Mouse (Mus musculus): ENCODE results near the gene Trcg1.

The Trcg1 gene

DNA sequence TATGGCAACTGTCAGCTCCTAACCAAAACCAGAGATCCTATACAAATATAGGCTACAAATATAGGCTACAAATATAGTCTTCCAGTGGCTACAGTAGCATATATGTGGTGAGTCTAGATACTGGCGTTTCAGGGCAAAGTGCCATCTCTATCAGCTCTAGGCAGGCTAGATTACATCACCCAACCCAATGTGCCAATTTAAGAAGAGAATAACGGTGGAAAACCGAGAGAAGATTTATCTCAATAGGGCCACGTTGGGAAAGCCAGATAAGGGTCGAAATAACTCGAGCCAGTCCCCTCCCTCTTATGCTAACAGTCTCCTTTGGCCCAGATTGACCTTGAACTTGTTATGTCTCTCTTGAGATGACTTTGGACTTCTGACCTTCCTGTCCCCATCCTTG is 3.2 kb upstream of the Trcg1 start:
- no peak for DNase-seq

DNA sequence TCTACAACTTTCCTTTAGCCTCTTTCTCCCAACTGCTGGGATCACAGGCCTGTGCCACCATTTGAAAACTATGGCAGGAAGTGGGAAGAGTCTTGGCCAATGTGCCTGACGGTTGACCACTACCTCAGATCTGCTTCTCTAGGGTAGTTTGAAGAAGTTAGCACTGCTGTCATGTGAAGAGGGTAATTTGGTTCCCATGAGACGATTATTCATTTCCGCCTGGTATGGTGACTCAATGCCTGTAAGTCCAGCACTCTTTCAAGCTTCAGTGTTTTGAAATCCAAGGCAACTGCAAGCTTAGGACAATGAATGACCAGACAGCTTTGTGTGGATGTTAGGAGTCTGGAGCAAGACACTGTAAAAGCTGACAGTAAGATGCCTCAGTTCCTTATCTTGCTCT is 2.6 kb upstream of the Trcg1 start:
- DNase-seq, result peak; percentile 87

- DNase-seq, result peak; percentile 80
These were observed 1.3 kb downstream of the Trcg1 start for GRCm38 (mm10) chr9:57237705-57238104.

GRCm38 (mm10) chr9:57238220-57238619 is 1.9 kb downstream of the Trcg1 start:
- DNase-seq, result no peak

DNA sequence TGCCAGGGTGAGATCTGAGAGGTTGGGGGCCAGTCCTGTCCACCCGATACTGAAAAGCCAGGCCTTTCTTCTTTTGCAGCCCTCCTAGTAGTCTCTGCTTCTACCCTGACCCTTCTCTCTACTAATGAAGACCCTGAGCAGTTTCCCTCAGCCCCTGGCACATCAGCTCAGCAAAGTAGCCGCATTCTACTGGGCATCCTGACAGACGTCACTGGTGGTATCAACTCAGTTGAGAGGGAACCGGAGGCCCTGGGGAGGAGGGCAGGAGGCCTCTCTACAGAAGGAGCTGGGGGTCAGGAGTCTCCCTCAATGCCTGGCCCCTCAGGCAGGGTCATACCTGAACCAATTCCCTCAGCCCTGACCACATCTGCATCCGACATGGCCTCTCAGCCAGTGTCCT is 4.8 kb downstream of the Trcg1 start:
- peak; percentile 91 for DNase-seq

GRCm38 (mm10) chr9:57242916-57243315 is 6.6 kb downstream of the Trcg1 start:
- no peak for DNase-seq

- DNase-seq, result peak; percentile 95
These were observed 7.8 kb downstream of the Trcg1 start for GRCm38 (mm10) chr9:57244106-57244685.

GRCm38 (mm10) chr9:57246482-57246881 is 10.1 kb downstream of the Trcg1 start:
- peak; percentile 88 for DNase-seq

- no peak for DNase-seq
These were observed 10.9 kb downstream of the Trcg1 start for GRCm38 (mm10) chr9:57247201-57247671.

DNA sequence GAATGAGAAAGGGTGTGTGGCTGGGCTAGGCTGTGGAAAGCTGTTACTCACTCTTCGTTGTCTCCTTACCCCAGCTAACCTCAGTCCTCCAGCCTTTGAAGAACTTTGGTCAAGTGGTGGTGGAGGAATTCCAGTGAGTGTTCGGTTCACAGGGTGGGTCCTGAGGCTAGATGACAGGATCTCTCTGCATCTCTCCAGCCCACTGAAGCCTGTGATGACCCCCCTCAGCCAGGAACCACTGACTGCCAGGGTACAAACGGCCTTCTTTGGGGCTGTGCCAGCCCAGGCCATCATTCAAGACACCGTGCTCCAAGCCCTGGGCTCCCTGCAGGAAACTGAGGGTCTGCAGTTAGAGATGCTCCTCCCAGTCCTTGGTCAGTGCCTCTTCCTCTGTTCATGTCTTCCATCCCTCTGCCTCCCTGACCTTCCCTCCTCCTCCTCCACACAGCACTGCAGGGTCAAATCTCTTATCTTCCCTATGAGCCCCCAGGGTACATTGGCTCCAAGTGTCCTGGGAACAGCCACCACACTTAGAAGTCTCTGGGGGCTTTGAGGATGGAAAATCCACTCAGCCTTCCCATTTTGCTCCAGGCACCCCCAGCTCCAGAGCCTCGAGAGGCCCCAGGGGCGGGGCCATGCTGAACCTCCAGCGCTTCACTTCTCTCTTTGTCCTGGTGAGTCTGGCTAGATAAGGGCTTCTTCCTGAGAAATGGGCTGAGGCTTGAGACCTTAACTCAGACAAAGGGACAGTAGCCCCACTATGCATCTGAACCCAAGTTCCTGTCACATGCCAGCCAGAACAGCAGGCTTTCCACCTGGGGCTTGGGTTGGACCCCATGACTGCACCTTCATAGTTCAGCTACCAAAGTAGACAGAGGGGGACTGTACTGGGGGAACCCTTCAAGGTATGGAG is 11.9 kb downstream of the Trcg1 start:
- peak; percentile 94 for DNase-seq

GRCm38 (mm10) chr9:57250026-57250425 is 13.7 kb downstream of the Trcg1 start:
- no peak for DNase-seq

GRCm38 (mm10) chr9:57251139-57251538 is 14.8 kb downstream of the Trcg1 start:
- peak; percentile 87 for DNase-seq

DNA sequence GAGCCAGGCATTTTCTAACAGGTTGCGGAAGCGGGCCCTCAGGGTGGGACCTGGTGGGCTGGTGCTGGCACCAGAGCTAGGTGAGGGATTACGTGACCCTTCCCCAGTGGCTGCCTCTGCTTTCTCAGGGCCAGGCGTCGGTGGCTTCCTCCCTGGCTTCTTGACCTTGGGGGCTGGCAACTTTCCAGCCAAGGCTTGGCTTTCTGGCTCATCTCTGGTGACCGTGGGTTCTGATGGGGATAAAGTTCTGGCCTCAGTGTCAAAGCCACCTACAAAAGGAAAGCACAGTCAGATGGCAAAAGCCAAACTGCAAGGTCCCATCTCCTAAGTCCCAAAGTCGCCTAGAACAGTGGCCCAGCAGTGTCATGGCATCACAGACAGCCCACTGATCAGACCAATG is 17.7 kb downstream of the Trcg1 start:
- DNase-seq, result no peak

DNA sequence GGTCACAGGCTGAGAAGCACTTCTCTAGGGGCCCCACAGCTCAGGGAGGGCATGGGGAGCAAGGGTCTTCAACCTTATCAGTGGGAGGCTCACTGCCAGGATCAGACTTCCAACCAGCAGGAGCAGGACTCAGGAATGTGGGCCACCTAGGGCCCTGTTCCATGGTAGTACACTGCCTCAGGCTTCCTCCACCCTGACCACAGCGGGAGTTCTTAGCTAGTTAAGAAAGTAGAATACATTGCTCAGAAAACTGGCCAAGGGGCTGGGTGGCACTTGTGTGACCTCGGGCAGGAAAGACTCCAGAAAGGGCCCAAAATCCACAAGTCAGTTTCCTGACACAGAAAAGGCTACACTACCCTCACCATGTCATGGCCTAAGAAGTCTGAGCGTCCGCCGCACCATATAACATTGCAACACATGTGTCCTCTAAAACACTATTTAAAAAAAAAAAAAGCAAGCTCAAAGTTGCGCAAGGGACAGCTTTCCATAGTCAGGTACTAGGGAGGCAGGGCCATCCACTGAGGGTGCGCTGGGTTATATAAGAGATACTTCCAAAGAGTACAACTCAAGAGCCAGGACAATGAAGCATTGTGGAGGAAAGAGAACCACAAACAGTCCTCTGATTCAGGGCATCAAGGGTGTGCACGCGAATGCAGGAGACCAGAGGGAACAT is 18.6 kb downstream of the Trcg1 start:
- no peak for DNase-seq

DNA sequence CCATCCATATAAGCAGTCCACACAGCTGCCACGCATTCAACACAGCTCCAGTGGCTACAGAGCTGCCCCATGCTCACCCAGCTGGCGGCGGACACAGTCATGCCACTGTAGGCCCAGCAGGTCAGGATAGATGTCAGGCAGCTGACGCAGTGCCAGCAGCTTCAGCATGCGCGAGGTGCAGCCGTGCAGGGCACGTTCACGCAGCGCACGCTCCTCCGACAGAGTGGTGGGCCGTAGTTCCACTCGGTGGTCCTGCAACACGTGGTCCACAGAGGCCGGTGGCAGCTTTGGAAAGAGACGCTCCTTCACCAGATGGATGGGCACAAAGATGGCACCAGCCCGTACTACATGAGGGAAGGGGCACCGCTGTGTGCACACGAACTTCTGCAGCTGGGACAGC is 20.0 kb downstream of the Trcg1 start:
- peak; percentile 88 for DNase-seq

- peak; percentile 90 for DNase-seq
These were observed 20.5 kb downstream of the Trcg1 start for GRCm38 (mm10) chr9:57256861-57257260.

DNA sequence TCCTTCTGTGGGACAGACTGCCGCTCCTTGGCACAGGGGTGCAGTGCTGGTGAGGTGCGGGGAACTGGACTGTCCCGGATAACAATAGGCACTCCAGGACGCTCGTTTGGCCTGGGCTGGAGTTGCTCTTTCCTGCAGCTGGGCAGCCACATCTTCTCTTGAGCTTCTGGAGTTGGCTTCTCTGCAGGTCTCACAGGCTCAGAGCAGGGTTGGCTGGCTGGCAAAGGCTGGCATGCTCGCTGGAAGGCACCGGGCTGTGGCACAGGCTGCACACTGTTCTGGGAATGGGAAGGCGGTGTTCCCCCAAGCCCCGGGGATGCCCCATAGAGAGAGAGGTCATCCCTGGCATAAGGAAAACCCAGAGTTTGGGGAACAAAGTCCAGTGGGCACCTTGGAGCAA is 21.3 kb downstream of the Trcg1 start:
- DNase-seq, result peak; percentile 84

DNA sequence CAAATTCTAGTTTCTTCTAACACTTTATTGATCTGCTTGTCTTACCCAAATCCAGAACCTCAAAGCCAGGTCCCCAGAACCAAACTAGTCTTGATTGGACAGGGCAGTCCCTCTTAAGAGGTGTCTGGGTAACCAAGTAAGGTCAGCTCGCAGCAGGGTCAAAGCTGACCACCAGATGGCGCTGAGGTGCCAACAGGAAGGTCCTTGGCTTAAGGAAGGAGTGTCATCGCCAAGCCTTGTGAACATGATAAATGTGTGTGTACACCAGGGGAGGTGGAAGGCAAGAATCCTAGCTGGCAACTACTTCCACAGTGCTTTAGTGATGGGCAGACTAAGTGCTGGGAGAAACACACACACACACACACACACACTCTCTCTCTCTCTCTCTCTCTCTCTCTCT is 23.4 kb downstream of the Trcg1 start:
- peak; percentile 98 for DNase-seq

DNA sequence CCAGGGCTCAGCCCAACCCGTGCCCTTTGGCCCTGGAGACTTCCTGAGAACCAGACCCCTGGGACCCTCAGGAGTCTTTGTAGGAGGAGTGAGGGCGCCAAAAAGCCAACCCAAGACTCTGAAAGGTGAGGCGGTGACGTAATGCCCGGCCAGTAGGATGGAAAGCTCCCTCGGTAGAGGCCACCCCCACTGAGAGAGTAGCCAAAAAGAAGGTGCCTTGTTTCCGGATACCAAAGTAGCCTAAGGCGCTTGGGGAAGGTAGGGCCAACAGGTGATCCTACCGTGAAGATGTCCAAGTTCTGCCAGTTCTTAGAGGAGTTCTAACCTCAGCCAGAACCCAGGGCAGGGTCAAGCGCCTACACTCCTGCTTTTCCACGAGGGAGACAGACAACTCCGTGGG is 24.6 kb downstream of the Trcg1 start:
- DNase-seq, result peak; percentile 94

DNA sequence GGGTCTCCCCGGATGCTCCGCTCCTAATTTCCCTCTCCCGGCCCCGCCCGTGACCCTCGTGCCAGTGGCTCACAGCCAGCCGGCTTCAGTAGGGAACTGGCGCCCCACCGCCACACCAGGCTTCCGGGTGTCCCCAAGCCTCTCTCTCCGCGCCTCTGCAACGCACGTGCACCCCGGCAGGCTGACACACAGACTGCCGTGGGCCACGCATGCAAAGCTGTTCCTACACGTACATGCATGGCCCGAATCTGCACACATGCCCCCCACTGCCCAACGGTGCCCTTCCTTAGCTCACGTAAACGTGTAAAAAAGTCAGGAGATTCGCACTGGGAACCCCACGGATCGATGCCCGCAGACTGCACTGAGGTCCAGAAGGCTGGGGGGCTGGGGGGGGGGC is 25.2 kb downstream of the Trcg1 start:
- peak; percentile 98 for DNase-seq

GRCm38 (mm10) chr9:57261913-57262794 is 25.8 kb downstream of the Trcg1 start, which contains the start of gene 1700017B05Rik:
1700017B05Rik (minus strand) TSS chr9:57262612.
- DNase-seq, result peak; percentile 98
